Mouse (Mus musculus) lung, adult 2 months (tissue): Measurements from ENCODE around the gene Vamp9. TPM values are rescaled to one million over a fixed set of nuclear protein-coding genes. Genes with fewer than 3 reads are reported as not detected.

ENCODE experiments used
- DNase-seq: peaks from one replicate; pipeline ENCODE4 v3.0.0; 2022
- H3K4me1 ChIP-seq: fragments of 200-500 bp; 2 replicates; pipeline ENCODE4 v1.6.1; 2011; ENCODE audit warnings: low read length; ENCODE audit not compliant: control insufficient read depth, insufficient read depth
- H3K4me3 ChIP-seq: fragments of 200-500 bp; replicated peaks from 2 replicates; pipeline ENCODE3; 2011; ENCODE audit warnings: low read depth, mild to moderate bottlenecking, control low read depth, low read length; ENCODE audit errors: extremely low read depth
- CTCF ChIP-seq: fragments of 200-500 bp; IDR thresholded peaks from 2 replicates; pipeline ENCODE4 v1.5.1; 2011; ENCODE audit warnings: mild to moderate bottlenecking, low read length, control low read depth; ENCODE audit not compliant: insufficient read depth
- POLR2A ChIP-seq: fragments of 200-500 bp; IDR thresholded peaks from 2 replicates; pipeline ENCODE4 v1.6.1; 2011; ENCODE audit warnings: low read depth, mild to moderate bottlenecking, control low read depth, low read length, borderline replicate concordance; ENCODE audit errors: extremely low read depth
- WGBS: fragments of 180-500 bp; shearing (Covaris S2); methylation state at CpG from one replicate; pipeline ENCODE4 v1.1.7; 2018; 5-methylcytosine and 5-hydroxymethylcytosine counted together
- polyA plus RNA-seq: library from polyadenylated mRNA; depleted of rRNA; stranded (reverse); fragments of >200 nt; gene quantifications from 2 replicates; pipeline ENCODE4 v1.2.3, GENCODE M21; 2012; rRNA removed

The Vamp9 gene
- 0.33 TPM in 1 of 2 replicates, not detected in the other for polyA plus RNA-seq

GRCm38 (mm10) chr5:99906181-99906956 lies at the start of gene Vamp9:
Gene Vamp9, plus strand, starts transcription at chr5:99906254.
- Histone ChIP-seq H3K4me1 (no peaks in the 10 kb centered on the region), H3K4me3 (peak within 1 kb of the TSS; percentile 74)
- DNase-seq = peak; percentile 94
- 4% methylated on average over 49 of the region's 49 CpGs for WGBS
- peak; percentile 63; the same call in 1 of the 2 replicates for TF ChIP-seq POLR2A
- TF ChIP-seq CTCF = no peak

GRCm38 (mm10) chr5:99857106-99857637 lies 48.9 kb upstream of the Vamp9 start:
- DNase-seq = no peak
- Histone ChIP-seq H3K4me3 (no peak overlapping the region), H3K4me1 (no peaks in the 10 kb centered on the region; the same call in 1 of the 2 replicates)
- TF ChIP-seq POLR2A = no peak
- TF ChIP-seq CTCF = no peak
- 22% methylated on average over 14 of the region's 14 CpGs for WGBS

GRCm38 (mm10) chr5:99859637-99860433 lies 46.2 kb upstream of the Vamp9 start:
- 53% methylated on average over 13 of the region's 13 CpGs for WGBS
- no peak for DNase-seq
- Histone ChIP-seq H3K4me1 (no peaks in the 10 kb centered on the region; the same call in 1 of the 2 replicates), H3K4me3 (no peak overlapping the region)
- TF ChIP-seq CTCF = no peak
- no peak for TF ChIP-seq POLR2A

- TF ChIP-seq POLR2A (no peak), CTCF (no peak)
- Histone ChIP-seq H3K4me3 (no peak overlapping the region), H3K4me1 (no peaks in the 10 kb centered on the region; the same call in 1 of the 2 replicates)
- 70% methylated on average over 6 of the region's 6 CpGs for WGBS
- DNase-seq = no peak
Measured at GRCm38 (mm10) chr5:99861816-99862215, 44.2 kb upstream of the Vamp9 start.

GRCm38 (mm10) chr5:99863656-99864380 lies 42.2 kb upstream of the Vamp9 start:
- WGBS = 67% methylated on average over 13 of the region's 13 CpGs
- H3K4me1 ChIP-seq = no peaks in the 10 kb centered on the region
- no peak overlapping the region for H3K4me3 ChIP-seq
- no peak for DNase-seq
- TF ChIP-seq CTCF (no peak), POLR2A (no peak)

DNA sequence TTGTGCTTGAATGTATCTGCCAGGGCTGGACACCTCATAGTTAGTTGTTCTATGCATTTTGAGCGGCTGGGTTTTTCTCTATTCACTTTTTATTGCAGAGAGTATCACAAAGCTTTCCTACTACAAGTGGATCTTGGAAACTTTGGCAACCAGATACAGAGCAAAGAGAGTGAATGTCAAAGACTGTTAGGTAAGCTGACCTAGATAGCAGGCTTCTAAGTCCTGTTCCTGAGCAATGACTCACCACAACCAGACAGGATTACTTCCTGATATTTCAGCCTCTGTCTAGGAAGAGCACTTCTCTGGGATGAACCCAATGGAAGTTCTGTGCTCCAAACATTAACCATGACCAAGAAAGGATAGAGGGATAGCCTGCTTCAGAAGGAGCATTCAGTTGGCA lies 40.3 kb upstream of the Vamp9 start:
- 77% methylated on average over 1 of the region's 1 CpGs for WGBS
- TF ChIP-seq POLR2A (no peak), CTCF (no peak)
- no peak overlapping the region for H3K4me3 ChIP-seq
- no peaks in the 10 kb centered on the region for H3K4me1 ChIP-seq
- no peak for DNase-seq

DNA sequence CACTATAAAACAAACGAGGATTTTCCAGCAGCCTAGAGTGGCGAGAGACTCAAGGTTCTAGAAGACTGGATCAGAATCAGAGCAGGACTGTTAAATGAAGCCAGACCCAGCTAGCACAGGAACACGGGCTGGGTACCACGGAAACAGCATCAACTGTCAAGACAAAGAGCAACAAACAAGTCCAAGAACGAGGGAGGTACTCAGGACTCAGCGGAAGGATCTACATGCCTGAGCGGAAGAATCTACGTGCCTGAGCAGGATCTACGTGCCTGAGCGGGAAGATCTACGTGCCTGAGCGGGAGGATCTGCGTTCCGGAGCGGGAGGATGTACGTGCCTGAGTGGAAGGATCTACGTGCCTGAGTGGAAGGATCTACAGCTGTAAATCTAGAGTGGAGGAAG lies 37.8 kb upstream of the Vamp9 start:
- TF ChIP-seq CTCF = no peak
- TF ChIP-seq POLR2A = no peak
- 89% methylated on average over 17 of the region's 17 CpGs for WGBS
- Histone ChIP-seq H3K4me1 (no peaks in the 10 kb centered on the region), H3K4me3 (no peak overlapping the region)
- no peak for DNase-seq

DNA sequence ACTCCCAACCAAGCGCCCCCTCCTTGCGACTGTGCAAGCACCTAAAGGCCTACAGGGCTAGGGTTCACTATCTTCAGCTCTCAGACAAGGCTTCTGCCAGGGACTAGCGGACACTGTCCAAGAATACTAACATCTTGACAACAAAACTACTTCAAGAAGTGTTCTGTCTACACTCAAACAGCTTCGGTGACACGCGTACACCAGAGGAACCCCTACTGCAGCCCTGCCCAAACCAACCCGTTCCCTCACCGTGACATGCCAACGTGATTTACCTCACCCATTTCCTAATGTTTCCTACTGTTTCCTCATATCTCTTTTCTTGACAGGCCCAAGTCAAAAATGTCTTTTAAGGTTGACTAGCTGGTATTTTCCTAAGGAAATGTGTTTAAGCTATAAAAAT lies 37.1 kb upstream of the Vamp9 start:
- DNase-seq = no peak
- 76% methylated on average over 9 of the region's 9 CpGs for WGBS
- Histone ChIP-seq H3K4me1 (no peaks in the 10 kb centered on the region), H3K4me3 (no peak overlapping the region)
- TF ChIP-seq POLR2A (no peak), CTCF (no peak)

DNA sequence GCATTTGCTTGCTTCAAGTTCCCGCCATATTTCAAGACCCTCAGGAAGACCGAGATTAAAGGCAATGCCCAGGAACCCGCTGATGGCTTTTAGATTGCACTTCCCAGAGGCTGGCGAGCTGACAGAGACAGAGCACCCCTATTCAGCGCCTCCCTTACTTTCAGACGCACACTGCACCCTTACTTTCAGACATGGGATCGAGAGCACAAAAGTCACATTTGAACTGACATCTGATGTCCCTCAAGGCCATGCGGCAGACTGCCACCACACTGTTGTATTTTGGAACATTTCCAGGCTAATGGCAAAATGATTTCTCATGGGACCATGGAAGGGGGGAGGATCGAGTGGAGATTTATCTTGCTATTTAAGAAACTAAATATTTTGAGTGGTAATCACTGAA lies 28.5 kb upstream of the Vamp9 start:
- 56% methylated on average over 9 of the region's 9 CpGs for WGBS
- DNase-seq = no peak
- TF ChIP-seq POLR2A (no peak), CTCF (no peak)
- H3K4me3 ChIP-seq = no peak overlapping the region
- H3K4me1 ChIP-seq = no peaks in the 10 kb centered on the region
